Mouse (Mus musculus): Measurements from ENCODE around the gene Aqp9. TPM values are rescaled to one million over a fixed set of nuclear protein-coding genes. Genes with fewer than 3 reads are reported as not detected.

Gene Aqp9
- polyA plus RNA-seq, 1 experiment from 2014 or later = 0.45 TPM

GRCm38 (mm10) chr9:71068866-71069390, 99.6 kb downstream of the Aqp9 start:
- Histone ChIP-seq H3K27ac (no peak overlapping the region), H3K4me3 (no peak overlapping the region), H3K27me3 (no peaks in the 10 kb centered on the region), H3K9ac (no peak overlapping the region), H3K9me3 (replicated peaks) (no peaks in the 10 kb centered on the region), H3K4me2 (no peak overlapping the region), H3K4me1 (0 out of 2 replicates have a peak, but pooled peaks cover 8% of the 10 kb centered on the region), H3K36me3 (ENCODE audit: poor library complexity, severe bottlenecking) (no peaks in the 10 kb centered on the region)
- ATAC-seq = no peak
- 42% methylated on average over 6 of the region's 6 CpGs for WGBS

GRCm38 (mm10) chr9:71067156-71067555, 101.3 kb downstream of the Aqp9 start:
- 91% methylated on average over 5 of the region's 5 CpGs for WGBS
- Histone ChIP-seq H3K9me3 (replicated peaks) (no peaks in the 10 kb centered on the region), H3K4me2 (no peak overlapping the region), H3K36me3 (ENCODE audit: poor library complexity, severe bottlenecking) (no peaks in the 10 kb centered on the region), H3K9ac (no peak overlapping the region), H3K27me3 (no peaks in the 10 kb centered on the region), H3K27ac (no peak overlapping the region), H3K4me1 (0 out of 2 replicates have a peak, but pooled peaks cover 8% of the 10 kb centered on the region), H3K4me3 (no peak overlapping the region)
- no peak for ATAC-seq

- Histone ChIP-seq H3K4me3 (no peak overlapping the region), H3K9ac (no peak overlapping the region), H3K36me3 (ENCODE audit: poor library complexity, severe bottlenecking) (no peaks in the 10 kb centered on the region), H3K27ac (no peak overlapping the region), H3K4me1 (0 out of 2 replicates have a peak, but pooled peaks cover 8% of the 10 kb centered on the region), H3K27me3 (no peaks in the 10 kb centered on the region), H3K4me2 (no peak overlapping the region), H3K9me3 (replicated peaks) (no peaks in the 10 kb centered on the region)
- WGBS = 82% methylated on average over 7 of the region's 7 CpGs
- ATAC-seq = no peak
Observed at GRCm38 (mm10) chr9:71066491-71066890, 102.0 kb downstream of the Aqp9 start.

DNA sequence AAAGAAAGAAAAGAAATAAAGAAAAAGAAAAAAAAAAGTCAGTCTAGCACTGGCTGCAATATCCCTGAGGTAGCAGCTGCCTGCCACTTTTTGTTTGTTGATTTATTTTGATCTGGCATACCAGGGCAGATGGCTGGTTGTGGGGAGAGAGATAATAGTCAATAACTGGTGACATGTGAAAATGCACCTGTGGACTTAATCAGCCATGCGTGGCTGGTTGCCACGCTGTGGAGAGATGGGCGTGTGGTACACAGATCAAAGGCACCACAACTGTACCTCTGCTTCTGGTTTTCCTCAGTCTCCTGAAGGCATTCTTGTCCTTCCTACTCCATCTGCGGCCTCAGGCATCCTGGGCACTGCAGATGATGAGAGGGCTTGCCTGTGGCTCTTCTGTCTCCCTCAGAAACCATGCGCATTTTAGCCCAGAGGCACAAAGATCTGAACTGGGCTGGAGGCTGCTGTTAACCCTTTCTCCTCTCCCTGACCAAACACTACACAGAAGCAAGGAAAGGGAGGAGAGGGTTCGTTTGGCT, 103.1 kb downstream of the Aqp9 start:
- ATAC-seq = no peak
- no peaks in the 10 kb centered on the region for H3K27me3 ChIP-seq
- no peak overlapping the region for H3K4me2 ChIP-seq
- H3K9ac ChIP-seq = no peak overlapping the region
- H3K36me3 ChIP-seq (ENCODE audit: poor library complexity, severe bottlenecking) = no peaks in the 10 kb centered on the region
- 66% methylated on average over 6 of the region's 6 CpGs for WGBS
- no peaks in the 10 kb centered on the region for H3K9me3 ChIP-seq (replicated peaks)
- no peak overlapping the region for H3K4me3 ChIP-seq
- H3K27ac ChIP-seq = no peak overlapping the region
- H3K4me1 ChIP-seq = 0 out of 2 replicates have a peak, but pooled peaks cover 8% of the 10 kb centered on the region

DNA sequence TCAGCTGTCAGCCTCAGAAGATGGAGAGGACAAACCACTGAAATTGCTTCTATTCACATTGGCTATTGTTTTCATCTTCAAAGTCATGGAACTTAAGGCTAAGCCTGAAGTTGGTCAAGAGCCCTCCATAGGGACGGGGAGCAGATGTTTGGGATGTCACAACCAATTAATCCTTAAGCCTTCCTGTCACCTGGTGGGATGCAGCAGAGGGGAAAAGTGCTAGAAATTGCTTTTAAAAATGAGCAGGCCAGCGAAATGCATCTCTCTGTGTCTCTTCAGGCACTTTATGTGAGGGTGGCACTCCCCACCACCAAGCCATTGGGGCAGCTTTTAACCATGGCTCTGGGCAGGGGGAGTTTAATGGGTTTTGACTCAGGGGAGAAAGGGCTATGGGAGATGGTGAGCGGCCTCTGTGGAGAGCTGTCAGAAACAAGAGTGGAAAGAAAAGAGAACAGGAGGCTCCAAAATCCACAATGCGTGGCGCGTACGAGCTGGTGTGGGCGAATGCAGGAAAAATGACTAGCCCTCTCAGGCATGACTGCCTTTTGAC, 104.1 kb downstream of the Aqp9 start:
- Histone ChIP-seq H3K27me3 (no peaks in the 10 kb centered on the region), H3K36me3 (ENCODE audit: poor library complexity, severe bottlenecking) (no peaks in the 10 kb centered on the region), H3K4me3 (no peak overlapping the region), H3K4me2 (no peak overlapping the region), H3K4me1 (0 out of 2 replicates have a peak, but pooled peaks cover 8% of the 10 kb centered on the region), H3K27ac (no peak overlapping the region), H3K9ac (no peak overlapping the region), H3K9me3 (replicated peaks) (no peaks in the 10 kb centered on the region)
- WGBS = 73% methylated on average over 8 of the region's 8 CpGs
- ATAC-seq = no peak

DNA sequence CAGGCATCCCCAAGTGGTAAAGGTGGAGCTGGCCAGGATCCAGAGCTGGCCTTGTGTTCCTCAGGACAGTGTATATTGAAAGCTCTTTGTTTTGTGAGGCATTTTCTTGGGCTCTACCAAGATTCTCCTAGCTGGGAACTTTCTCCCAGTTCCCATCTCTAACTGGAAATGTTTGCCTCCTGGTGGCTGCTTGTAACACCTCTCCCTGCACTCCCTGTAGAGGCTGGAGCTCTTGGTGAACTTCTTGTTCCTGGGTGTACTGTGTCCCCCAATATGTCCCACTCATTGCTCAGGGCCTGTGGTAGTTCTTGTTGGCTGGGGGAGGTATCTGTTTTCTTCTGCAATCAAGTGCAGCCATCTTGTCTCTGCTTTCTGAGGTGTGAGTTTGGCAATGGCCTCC, 104.9 kb downstream of the Aqp9 start:
- no peak overlapping the region for H3K9ac ChIP-seq
- H3K27ac ChIP-seq = no peak overlapping the region
- no peak for ATAC-seq
- H3K4me1 ChIP-seq = 0 out of 2 replicates have a peak, but pooled peaks cover 8% of the 10 kb centered on the region
- H3K4me3 ChIP-seq = no peak overlapping the region
- no peaks in the 10 kb centered on the region for H3K9me3 ChIP-seq (replicated peaks)
- H3K36me3 ChIP-seq (ENCODE audit: poor library complexity, severe bottlenecking) = no peaks in the 10 kb centered on the region
- H3K27me3 ChIP-seq = no peaks in the 10 kb centered on the region
- no peak overlapping the region for H3K4me2 ChIP-seq

DNA sequence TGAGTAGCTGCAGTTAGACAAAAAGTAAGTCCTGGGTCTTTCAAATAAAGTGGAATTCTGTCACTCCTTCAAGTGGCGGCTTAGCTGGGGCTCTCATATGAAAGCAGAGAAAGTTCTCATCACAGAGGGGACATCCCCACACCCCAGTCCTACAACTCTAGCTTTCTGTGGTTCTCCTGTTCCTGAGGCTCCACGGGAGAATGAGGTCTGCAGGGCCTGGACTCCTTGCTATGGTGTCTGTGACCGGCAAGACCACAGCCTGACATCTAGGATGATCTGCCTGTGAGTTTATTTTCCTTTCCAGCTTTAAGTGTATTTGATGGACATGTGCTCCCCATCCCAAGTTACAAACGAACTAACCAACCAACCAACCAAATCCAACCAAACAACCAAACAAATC, 105.5 kb downstream of the Aqp9 start:
- H3K27me3 ChIP-seq = no peaks in the 10 kb centered on the region
- no peak overlapping the region for H3K9ac ChIP-seq
- WGBS = 85% methylated on average over 4 of the region's 4 CpGs
- no peaks in the 10 kb centered on the region for H3K36me3 ChIP-seq (ENCODE audit: poor library complexity, severe bottlenecking)
- no peak overlapping the region for H3K27ac ChIP-seq
- no peaks in the 10 kb centered on the region for H3K9me3 ChIP-seq (replicated peaks)
- 0 out of 2 replicates have a peak, but pooled peaks cover 8% of the 10 kb centered on the region for H3K4me1 ChIP-seq
- H3K4me2 ChIP-seq = no peak overlapping the region
- H3K4me3 ChIP-seq = no peak overlapping the region
- no peak for ATAC-seq

GRCm38 (mm10) chr9:71062301-71062700, 106.2 kb downstream of the Aqp9 start:
- no peak overlapping the region for H3K4me3 ChIP-seq

More at GRCm38 (mm10) chr9:71062301-71062700, 106.2 kb downstream of the Aqp9 start:
- Histone ChIP-seq H3K36me3 (ENCODE audit: poor library complexity, severe bottlenecking) (no peaks in the 10 kb centered on the region), H3K27me3 (no peaks in the 10 kb centered on the region), H3K9me3 (replicated peaks) (no peaks in the 10 kb centered on the region), H3K27ac (no peak overlapping the region), H3K4me1 (0 out of 2 replicates have a peak, but pooled peaks cover 8% of the 10 kb centered on the region), H3K4me2 (no peak overlapping the region), H3K9ac (no peak overlapping the region)
- no peak for ATAC-seq

Other genes starting within 250 kb of the Aqp9 start
- 0.10 TPM in 1 of 2 replicates, not detected in the other for gene Lipc, start 216.5 kb downstream of the Aqp9 start, polyA plus RNA-seq (2015; fragmentation: Nextera tagmentation; extraction: Ambion mirVana)
- gene Aldh1a2, start 47.1 kb upstream of the Aqp9 start, polyA plus RNA-seq (2015; fragmentation: Nextera tagmentation; extraction: Ambion mirVana) = 2.4 and 2.6 TPM in 2 replicates